In the genomic region with DNA sequence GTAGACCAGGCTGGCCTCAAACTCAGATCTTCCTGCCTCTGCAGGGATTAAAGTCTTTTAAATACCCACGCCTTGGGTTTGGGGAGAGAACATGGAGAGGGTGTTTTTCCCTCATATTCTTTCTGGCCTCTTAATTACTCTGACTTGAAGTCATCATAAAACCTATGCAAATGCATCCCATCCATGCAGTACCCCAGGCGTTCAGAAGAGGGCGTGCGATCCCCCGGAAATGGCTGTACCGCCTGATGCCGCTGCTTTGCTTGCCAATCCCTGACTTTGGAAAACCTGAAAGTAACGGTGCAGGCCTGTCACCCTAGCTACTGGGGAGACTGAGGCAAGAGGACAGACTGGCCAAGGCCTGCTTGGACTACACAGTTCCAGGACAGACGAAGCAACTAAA, we compare ENCODE assay signal across 9 mouse cellular contexts. TPM values are rescaled to one million over a fixed set of nuclear protein-coding genes. Genes with fewer than 3 reads are reported as not detected.
A peak's percentile ranks its signal among the peaks of the same experiment; 100 is the strongest.
DNase-seq lines count a peak whose midpoint lies in the region.
"Had no signal": no experiment of that assay in that cellular context is flagged by ENCODE, and none has a peak within 500 bp of the region (broad histone marks: within the 10 kb centered on the region; RNA-seq: fewer than 3 reads in every experiment).

No protein-coding gene starts in this region.

- peaks cover 44% of the 10 kb centered on the region for H3K4me1 ChIP-seq in embryonic facial prominence, embryonic 10.5 days

- no peak overlapping the region for H3K27ac ChIP-seq in embryonic facial prominence, embryonic 10.5 days (replicated peaks)

- peaks cover 51% of the 10 kb centered on the region for H3K27me3 ChIP-seq in embryonic facial prominence, embryonic 10.5 days (replicated peaks; ENCODE audit: low read depth, poor library complexity, severe bottlenecking)

- H3K9me3 ChIP-seq in embryonic facial prominence, embryonic 10.5 days = no peaks in the 10 kb centered on the region
- H3K9me3 ChIP-seq: limb, embryonic 12.5 days had no signal

- no peaks in the 10 kb centered on the region for H3K36me3 ChIP-seq in embryonic facial prominence, embryonic 10.5 days (replicated peaks)
- H3K36me3 ChIP-seq: limb, embryonic 12.5 days had no signal

- 51% methylated on average over 9 of the region's 9 CpGs for WGBS in embryonic facial prominence, embryonic 10.5 days

- intact Hi-C loops in left cerebral cortex, postnatal 14 days (cut with DNase I) = no loop called here

- H3K4me3 ChIP-seq in embryonic facial prominence, embryonic 10.5 days = no peak overlapping the region

- DNase-seq in cerebellum, adult 18-20 months = peak; percentile 36 to 50
- no peak for DNase-seq in cerebellum, adult 9-11 months
- peak; percentile 47 to 66 for DNase-seq in left cerebral cortex, postnatal 14 days (ENCODE audit: low spot score in 2 of 2)
- no peak for DNase-seq in left cerebral cortex, adult 11 months (ENCODE audit: low spot score)
- DNase-seq in NIH3T3 (ENCODE audit: low read depth) = peak; percentile 30
- DNase-seq in embryonic facial prominence, embryonic 10.5 days (ENCODE audit: low spot score) = peak; percentile 68
- DNase-seq in retina, postnatal 1 day = peak; percentile 59
- no peak for DNase-seq in MN1 (ENCODE audit: low spot score)

RNA-seq across cellular contexts. Expression of a gene that starts 0.9 kb away (rescaled TPM):
- total RNA-seq in left cerebral cortex, postnatal 14 days (2021) = 1 to 10 TPM; 1.3 to 1.6 TPM
- 0.54 and 0.83 TPM in 2 replicates for polyA plus RNA-seq in embryonic facial prominence, embryonic 10.5 days (2016; fragmentation: Nextera tagmentation; extraction: Ambion mirVana)

Comparison
In these comparisons a context has a peak if more than half of its experiments do, and no peak if none do; other contexts are left out.
1. DNase-seq: peak in cerebellum, adult 18-20 months (2 of 2), left cerebral cortex, postnatal 14 days (2 of 2), NIH3T3 (single experiment), embryonic facial prominence, embryonic 10.5 days (single experiment) and retina, postnatal 1 day (single experiment); none in cerebellum, adult 9-11 months (single experiment), left cerebral cortex, adult 11 months (single experiment) and MN1 (single experiment).